Mouse (Mus musculus) liver, embryonic 18 days (tissue): Measurements from ENCODE around the gene Grb10. TPM values are rescaled to one million over a fixed set of nuclear protein-coding genes. Genes with fewer than 3 reads are reported as not detected.

Experiments used
- polyA plus RNA-seq: library from polyadenylated mRNA; depleted of rRNA; stranded (reverse); fragments of >200 nt; gene quantifications from 2 replicates; pipeline ENCODE4 v1.2.3, GENCODE M21; 2012; rRNA removed

Grb10 gene
- 390 and 394 TPM in 2 replicates for polyA plus RNA-seq

DNA sequence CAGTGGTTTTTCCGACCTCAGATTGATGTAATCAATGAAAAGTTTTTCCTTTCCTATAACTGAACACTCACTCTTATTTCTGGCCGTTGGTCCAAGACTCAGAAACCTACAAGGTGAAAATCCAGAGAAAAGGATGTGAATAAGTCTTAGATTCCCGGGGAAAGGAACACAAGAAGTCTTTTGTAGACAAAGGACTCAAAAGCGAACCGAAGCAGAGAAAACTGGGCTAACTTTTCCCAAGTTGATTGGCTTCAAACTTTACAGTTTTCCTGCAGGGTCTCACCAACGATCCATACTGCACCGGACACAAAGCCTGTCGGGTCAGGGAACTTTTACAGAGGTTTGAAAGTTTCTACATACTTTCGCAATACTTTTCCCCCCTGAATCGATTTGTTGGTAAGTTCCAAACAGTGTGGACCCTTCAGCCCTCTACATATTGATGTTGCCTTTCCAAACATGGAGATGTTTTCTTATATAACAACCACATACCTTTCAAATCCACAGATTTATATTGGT is at the start of gene Grb10:
Gene Grb10 (minus strand): TSS at position 214 of the 516 bp plus-strand sequence.

DNA sequence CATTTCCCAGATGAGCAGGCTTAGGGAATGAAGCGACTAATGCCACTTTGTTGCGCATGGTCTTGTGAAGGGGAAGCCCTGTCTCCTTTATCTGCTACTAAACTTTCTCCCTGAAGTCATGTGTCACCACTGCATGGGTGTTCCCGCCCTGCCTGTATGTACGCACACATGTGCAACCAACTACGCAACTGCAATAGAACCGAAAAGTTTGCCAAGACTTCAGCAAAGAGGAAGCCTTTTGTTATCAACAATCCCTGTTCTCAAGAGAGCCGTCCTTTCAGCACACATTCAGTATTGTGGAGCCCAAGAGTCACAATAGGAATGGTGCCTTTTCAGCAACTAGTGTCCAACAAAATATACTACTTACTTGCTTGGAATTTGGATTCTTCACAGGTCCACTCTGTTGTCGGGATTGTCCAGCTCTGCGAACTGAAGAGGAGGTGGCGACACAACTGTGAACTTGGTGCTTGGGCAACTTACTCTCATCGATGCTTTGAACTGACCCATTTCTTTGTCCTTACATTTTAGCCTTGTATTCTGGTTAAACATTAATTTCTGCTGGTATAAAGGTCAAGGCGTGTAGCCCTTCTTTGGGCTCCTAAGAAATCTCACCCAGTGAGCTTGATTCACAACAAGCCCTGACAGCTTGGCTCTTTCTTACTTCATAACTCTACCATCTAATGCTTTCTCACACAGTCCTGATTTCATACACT is 140.7 kb downstream of the Grb10 start, which contains the start of gene Ddc:
Gene Ddc (minus strand): TSS at position 500 of the 713 bp plus-strand sequence.

Other genes with a start within 250 kb of the Grb10 start
- gene Fignl1, start 229.7 kb downstream of the Grb10 start, polyA plus RNA-seq: 13.0 and 13.6 TPM in 2 replicates
- gene Ddc, start 140.5 kb downstream of the Grb10 start, polyA plus RNA-seq: 17.7 and 18.4 TPM in 2 replicates